21 mouse cellular contexts compared by ENCODE assay signal in the genomic region with DNA sequence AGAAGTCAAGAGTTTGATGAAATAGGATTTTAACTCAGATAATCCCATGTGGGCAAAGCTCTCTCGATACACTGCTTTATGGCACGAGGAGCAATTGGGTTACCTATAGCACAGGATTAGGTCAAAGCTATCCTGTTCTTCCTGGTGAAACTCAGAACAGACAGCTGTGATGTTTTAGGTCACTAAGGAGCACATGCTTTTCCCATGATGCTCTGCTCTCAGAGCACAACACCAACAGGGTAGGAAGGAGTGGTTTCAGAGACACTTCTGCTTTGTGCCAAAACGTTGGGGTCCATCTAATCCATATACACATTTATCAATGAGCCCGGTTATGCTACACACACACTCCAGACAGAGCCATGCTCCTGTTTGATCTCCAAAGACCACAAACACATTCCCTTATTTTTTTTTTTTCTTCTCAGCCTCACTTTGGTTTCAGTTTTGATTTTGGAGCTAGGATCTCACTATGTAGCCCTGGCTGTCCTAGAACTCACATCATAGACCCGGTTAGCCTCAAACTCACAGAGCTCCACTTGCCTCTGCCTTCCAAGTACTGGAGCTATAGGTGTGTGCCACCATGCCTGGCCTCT. TPM values are rescaled to one million over a fixed set of nuclear protein-coding genes. Genes with fewer than 3 reads are reported as not detected.
A peak's percentile ranks its signal among the peaks of the same experiment; 100 is the strongest.
DNase-seq lines count a peak whose midpoint lies in the region; ATAC-seq and TF ChIP-seq lines count a peak whose summit lies in the region.
"Had no signal": no experiment of that assay in that cellular context is flagged by ENCODE, and none has a peak within 500 bp of the region (broad histone marks: within the 10 kb centered on the region; RNA-seq: fewer than 3 reads in every experiment).

No protein-coding gene starts in this region.

- intact Hi-C loops in left cerebral cortex, postnatal 14 days (cut with DNase I): loop anchor here (5.0 kb wide), 1 partner anchor 63 kb away; a partner anchor contains a TSS

- TF ChIP-seq CTCF in MEL (IDR thresholded peaks at IDR 0.05 in 2 of 3, conservative IDR thresholded peaks at IDR 0.05 in 1 of 3; ENCODE audit: control insufficient read depth in 1 of 3, insufficient read depth in 1 of 3, low read depth in 2 of 3, low read length in 3 of 3, poor library complexity in 1 of 3, severe bottlenecking in 1 of 3): no peak

- H3K79me2 ChIP-seq in MEL (ENCODE audit: control insufficient read depth, insufficient read depth, low read length, poor library complexity): no peaks in the 10 kb centered on the region
- no peaks in the 10 kb centered on the region for H3K79me2 ChIP-seq in myocyte (ENCODE audit: control insufficient read depth, insufficient read depth)

- H3K27me3 ChIP-seq in MEL (ENCODE audit: control insufficient read depth in 1 of 2, insufficient read depth in 2 of 2, low read length in 2 of 2): no peaks in the 10 kb centered on the region
- no peaks in the 10 kb centered on the region for H3K27me3 ChIP-seq in myocyte (ENCODE audit: control insufficient read depth, insufficient read depth, insufficient read length)
- no peaks in the 10 kb centered on the region for H3K27me3 ChIP-seq in hindbrain, embryonic 16.5 days (replicated peaks; ENCODE audit: control insufficient read depth, insufficient read depth, low read length)
- H3K27me3 ChIP-seq: embryonic facial prominence, embryonic 12.5 days; forebrain, embryonic 13.5 days; forebrain, embryonic 15.5 days had no signal

- H3ac ChIP-seq in myocyte (ENCODE audit: control insufficient read depth, insufficient read length): no peak overlapping the region

- TF ChIP-seq RAD21 in MEL (IDR thresholded peaks at IDR 0.05; ENCODE audit: low read depth, low read length): no peak

- TF ChIP-seq EP300 in MEL (IDR thresholded peaks at IDR 0.05; ENCODE audit: low read depth in 1 of 2, low read length in 2 of 2): no peak

- TF ChIP-seq POLR2A in MEL (IDR thresholded peaks at IDR 0.05; ENCODE audit: control insufficient read depth in 1 of 2, insufficient read depth in 1 of 2, low read depth in 1 of 2, low read length in 2 of 2, poor library complexity in 1 of 2): no peak
- no peak for TF ChIP-seq POLR2A in myocyte (IDR thresholded peaks at IDR 0.05; ENCODE audit: insufficient read length, low read depth)

- 78% methylated on average over 5 of the region's 5 CpGs for WGBS in hindbrain, embryonic 16.5 days

- H3K9ac ChIP-seq in MEL (ENCODE audit: control insufficient read depth, low read depth, low read length, poor library complexity, severe bottlenecking): peak overlapping the region; percentile 37
- no peak overlapping the region for H3K9ac ChIP-seq in hindbrain, embryonic 16.5 days (ENCODE audit: low read depth, low read length)
- H3K9ac ChIP-seq: embryonic facial prominence, embryonic 12.5 days; forebrain, embryonic 13.5 days; forebrain, embryonic 15.5 days; forebrain, postnatal 0 days had no signal

- peak; percentile 34 for DNase-seq in A20 (ENCODE audit: low read depth, low spot score)
- DNase-seq in MEL (ENCODE audit: low read depth, low spot score): peak; percentile 60
- no peak for DNase-seq in frontal cortex, postnatal 36 days (ENCODE audit: low spot score in 2 of 2)
- no peak for DNase-seq in kidney, postnatal 14 days
- DNase-seq in left cerebral cortex, postnatal 14 days (ENCODE audit: low spot score in 2 of 2): no peak
- DNase-seq: adrenal gland, adult 2 months; adrenal gland, postnatal 14 days; adrenal gland, postnatal 36 days; cerebellum, adult 11-12 months; cerebellum, adult 2 months; cerebellum, adult 9-10 months; cerebellum, postnatal 10 days; cerebellum, postnatal 25 days; forebrain, postnatal 0 days had no signal

- H3K4me1 ChIP-seq in MEL (ENCODE audit: control insufficient read depth in 1 of 2, insufficient read depth in 2 of 2, low read length in 2 of 2): peaks cover 9 to 43% of the 10 kb centered on the region in 2 experiments
- H3K4me1 ChIP-seq in hindbrain, embryonic 16.5 days (ENCODE audit: control insufficient read depth, insufficient read depth, low read depth, low read length): no peaks in the 10 kb centered on the region
- H3K4me1 ChIP-seq: embryonic facial prominence, embryonic 12.5 days; forebrain, embryonic 13.5 days; forebrain, embryonic 15.5 days had no signal

- H3K9me3 ChIP-seq in MEL (replicated peaks; ENCODE audit: insufficient read depth, low read length): no peaks in the 10 kb centered on the region
- H3K9me3 ChIP-seq in hindbrain, embryonic 16.5 days (ENCODE audit: control insufficient read depth, low read length): no peaks in the 10 kb centered on the region
- H3K9me3 ChIP-seq: embryonic facial prominence, embryonic 10.5 days; embryonic facial prominence, embryonic 12.5 days; forebrain, embryonic 13.5 days; forebrain, embryonic 15.5 days; G1E had no signal

- ATAC-seq in hindbrain, embryonic 16.5 days: no peak
- ATAC-seq: forebrain, embryonic 13.5 days; forebrain, embryonic 15.5 days; forebrain, postnatal 0 days had no signal

- H3K36me3 ChIP-seq in MEL (ENCODE audit: control insufficient read depth in 1 of 2, insufficient read depth in 2 of 2, low read length in 2 of 2) (peaks cover 0 to 20% of the 10 kb centered on the region in 2 experiments; a peak in 2 of 4 replicates), myocyte (ENCODE audit: control insufficient read depth, insufficient read depth) (no peaks in the 10 kb centered on the region)
- H3K36me3 ChIP-seq in hindbrain, embryonic 16.5 days (ENCODE audit: control insufficient read depth, insufficient read depth, low read length): no peaks in the 10 kb centered on the region
- H3K36me3 ChIP-seq: embryonic facial prominence, embryonic 10.5 days; embryonic facial prominence, embryonic 12.5 days; forebrain, embryonic 15.5 days; G1E had no signal

- H3K4me3 ChIP-seq in MEL (ENCODE audit: control insufficient read depth in 1 of 2, insufficient read depth in 1 of 2, low read depth in 2 of 2, low read length in 2 of 2) (peak overlapping the region; percentile 17 to 57), myocyte (no peak overlapping the region)
- H3K4me3 ChIP-seq in hindbrain, embryonic 16.5 days (ENCODE audit: low read length): no peak overlapping the region
- H3K4me3 ChIP-seq: embryonic facial prominence, embryonic 10.5 days; embryonic facial prominence, embryonic 12.5 days; forebrain, embryonic 13.5 days; forebrain, embryonic 15.5 days had no signal

- H3K4me2 ChIP-seq in myocyte (ENCODE audit: low read depth): peak overlapping the region; percentile 10
- no peak overlapping the region for H3K4me2 ChIP-seq in hindbrain, embryonic 16.5 days (ENCODE audit: low read length)
- H3K4me2 ChIP-seq: embryonic facial prominence, embryonic 12.5 days; forebrain, embryonic 13.5 days; forebrain, embryonic 15.5 days had no signal

- no peak overlapping the region for H3K27ac ChIP-seq in MEL (ENCODE audit: control insufficient read depth, low read depth, low read length)
- no peak overlapping the region for H3K27ac ChIP-seq in hindbrain, embryonic 16.5 days (ENCODE audit: low read depth, low read length)
- H3K27ac ChIP-seq: embryonic facial prominence, embryonic 10.5 days; embryonic facial prominence, embryonic 12.5 days; forebrain, embryonic 13.5 days; forebrain, embryonic 15.5 days had no signal

TF ChIP-seq in MEL, 35 proteins besides CTCF, POLR2A, EP300 and RAD21:
- TF ChIP-seq NRF1 (IDR thresholded peaks at IDR 0.05; ENCODE audit: insufficient read depth, low read depth, low read length, poor library complexity, severe bottlenecking) (no peak), ETS1 (IDR thresholded peaks at IDR 0.05; ENCODE audit: low read depth, low read length) (no peak), MYC (IDR thresholded peaks at IDR 0.05; ENCODE audit: low read depth, low read length) (0 out of 2 replicates have a peak, but pooled peaks have one; percentile 64), MAX (IDR thresholded peaks at IDR 0.05; ENCODE audit: low read length) (peak; percentile 83), HCFC1 (IDR thresholded peaks at IDR 0.05; ENCODE audit: low read depth, low read length) (0 out of 2 replicates have a peak, but pooled peaks have one; percentile 13), USF2 (IDR thresholded peaks at IDR 0.05; ENCODE audit: borderline replicate concordance in 1 of 2, insufficient read depth in 1 of 2, low read depth in 1 of 2, low read length in 2 of 2) (no peak), NELFE (IDR thresholded peaks at IDR 0.05; ENCODE audit: low read depth, low read length) (0 out of 2 replicates have a peak, but pooled peaks have one; percentile 9), ZNF384 (IDR thresholded peaks at IDR 0.05; ENCODE audit: low read depth, low read length) (peak; percentile 59; the same call in 1 of the 2 replicates), GATA1 (IDR thresholded peaks at IDR 0.05; ENCODE audit: low read depth, low read length) (no peak), SMC3 (IDR thresholded peaks at IDR 0.05; ENCODE audit: low read depth, low read length) (peak; percentile 1; the same call in 1 of the 2 replicates)

TF ChIP-seq in myocyte, 11 proteins besides CTCF, POLR2A, EP300 and RAD21:
- no peak for TF ChIP-seq POLR2AphosphoS2 (IDR thresholded peaks at IDR 0.05; ENCODE audit: insufficient read length, low read depth)
- TF ChIP-seq CEBPB (IDR thresholded peaks at IDR 0.05; ENCODE audit: insufficient read depth, poor library complexity, severe bottlenecking): no peak
- TF ChIP-seq TCF3 (IDR thresholded peaks at IDR 0.05; ENCODE audit: insufficient read length, low read depth): no peak
- no peak for TF ChIP-seq SRF (IDR thresholded peaks at IDR 0.05; ENCODE audit: control insufficient read depth, insufficient read length, low read depth)
- TF ChIP-seq E2F4 (IDR thresholded peaks at IDR 0.05; ENCODE audit: insufficient read depth): no peak
- no peak for TF ChIP-seq REST (IDR thresholded peaks at IDR 0.05; ENCODE audit: insufficient read depth, insufficient read length)
- TF ChIP-seq MYOG (IDR thresholded peaks at IDR 0.05; ENCODE audit: control insufficient read depth in 1 of 3, insufficient read depth in 1 of 3, insufficient read length in 2 of 3, low read depth in 2 of 3): no peak
- no peak for TF ChIP-seq USF1 (IDR thresholded peaks at IDR 0.05; ENCODE audit: low read depth)
- no peak for TF ChIP-seq MYOD1 (IDR thresholded peaks at IDR 0.05; ENCODE audit: control insufficient read depth in 1 of 3, insufficient read length in 2 of 3, low read depth in 2 of 3)
- TF ChIP-seq TCF12 (IDR thresholded peaks at IDR 0.05; ENCODE audit: insufficient read depth, poor library complexity, severe bottlenecking): no peak
- no peak for TF ChIP-seq MAX (IDR thresholded peaks at IDR 0.05; ENCODE audit: low read depth)

RNA-seq across cellular contexts. Expression of a gene that starts 44.5 kb away (rescaled TPM):
- 48.8 and 56.2 TPM in 2 replicates for total RNA-seq in MEL (2012; rRNA removed)
- polyA plus RNA-seq in MEL (2012; ENCODE audit: insufficient read depth in 1 of 2, insufficient read length in 2 of 2, low read depth in 1 of 2, low replicate concordance in 2 of 2, missing spikeins in 1 of 2): 10 to 100 TPM; 57.0 to 90.9 TPM
- polyA plus RNA-seq in myocyte (2012; fragmentation: generic; extraction: Trizol): 35.1 TPM
- 380 and 432 TPM in 2 replicates for polyA plus RNA-seq in hindbrain, embryonic 16.5 days (2015; fragmentation: Nextera tagmentation; extraction: Ambion mirVana)
- 10 to 100 TPM; 60.8 to 75.4 TPM for total RNA-seq in left cerebral cortex, postnatal 14 days (2021)

Comparison
In these comparisons a context has a peak if more than half of its experiments do, and no peak if none do; other contexts are left out.
1. DNase-seq: peak in A20 (single experiment) and MEL (single experiment); none in frontal cortex, postnatal 36 days (0 of 2), kidney, postnatal 14 days (single experiment) and left cerebral cortex, postnatal 14 days (0 of 2).
2. H3K4me3 ChIP-seq: peak in MEL (2 of 2); none in myocyte (single experiment) and hindbrain, embryonic 16.5 days (single experiment).